Mouse (Mus musculus) adrenal gland, postnatal 14 days (tissue): ENCODE data around the gene Gtsf2. TPM values are rescaled to one million over a fixed set of nuclear protein-coding genes. Genes with fewer than 3 reads are reported as not detected.
"Not testable (repeated sequence)": the region's sequence is repeated elsewhere in the genome, so short reads cannot be mapped to it uniquely, and the experiment has no call there.

Experiments
- DNase-seq: peaks from one replicate; pipeline ENCODE4 v3.0.0; 2021; ENCODE audit warnings: mixed read lengths
- long read RNA-seq, 2 experiments: library from polyadenylated mRNA; stranded (forward); transcript quantifications; one replicate each; pipeline ENCODE4 v2.0.0; 2021
- total RNA-seq: library from RNA; stranded (reverse); gene quantifications from 2 replicates; pipeline ENCODE4 v1.2.3, GENCODE M21; 2021

The Gtsf2 gene
- total RNA-seq, result not detected in 2 replicates
- long read RNA-seq, experiment 1, result 0 reads
- long read RNA-seq, experiment 2, result 0 reads

DNA sequence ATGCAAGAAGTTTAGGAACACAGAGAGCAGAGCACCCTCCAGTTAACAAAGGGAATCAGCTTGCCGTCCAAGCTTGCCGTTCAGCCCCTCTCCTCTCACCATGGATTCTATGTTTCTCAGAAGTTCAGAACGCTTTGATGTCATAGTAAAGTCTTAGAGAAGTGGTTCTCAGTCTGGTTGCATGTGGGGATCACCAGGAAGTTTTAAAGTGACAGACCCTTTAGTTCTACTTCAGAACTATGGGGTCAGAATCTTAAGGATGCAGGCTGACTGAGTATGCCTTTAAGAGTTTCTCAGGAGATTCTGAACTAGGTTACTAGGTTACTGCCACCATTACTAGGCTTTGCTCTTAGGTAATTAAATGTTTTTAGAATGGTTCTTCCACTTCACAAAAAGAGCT is at the start of gene Gtsf2:
Gene Gtsf2, minus strand, starts transcription at position 101 of the 400 bp plus-strand sequence.
- DNase-seq, result no peak

DNA sequence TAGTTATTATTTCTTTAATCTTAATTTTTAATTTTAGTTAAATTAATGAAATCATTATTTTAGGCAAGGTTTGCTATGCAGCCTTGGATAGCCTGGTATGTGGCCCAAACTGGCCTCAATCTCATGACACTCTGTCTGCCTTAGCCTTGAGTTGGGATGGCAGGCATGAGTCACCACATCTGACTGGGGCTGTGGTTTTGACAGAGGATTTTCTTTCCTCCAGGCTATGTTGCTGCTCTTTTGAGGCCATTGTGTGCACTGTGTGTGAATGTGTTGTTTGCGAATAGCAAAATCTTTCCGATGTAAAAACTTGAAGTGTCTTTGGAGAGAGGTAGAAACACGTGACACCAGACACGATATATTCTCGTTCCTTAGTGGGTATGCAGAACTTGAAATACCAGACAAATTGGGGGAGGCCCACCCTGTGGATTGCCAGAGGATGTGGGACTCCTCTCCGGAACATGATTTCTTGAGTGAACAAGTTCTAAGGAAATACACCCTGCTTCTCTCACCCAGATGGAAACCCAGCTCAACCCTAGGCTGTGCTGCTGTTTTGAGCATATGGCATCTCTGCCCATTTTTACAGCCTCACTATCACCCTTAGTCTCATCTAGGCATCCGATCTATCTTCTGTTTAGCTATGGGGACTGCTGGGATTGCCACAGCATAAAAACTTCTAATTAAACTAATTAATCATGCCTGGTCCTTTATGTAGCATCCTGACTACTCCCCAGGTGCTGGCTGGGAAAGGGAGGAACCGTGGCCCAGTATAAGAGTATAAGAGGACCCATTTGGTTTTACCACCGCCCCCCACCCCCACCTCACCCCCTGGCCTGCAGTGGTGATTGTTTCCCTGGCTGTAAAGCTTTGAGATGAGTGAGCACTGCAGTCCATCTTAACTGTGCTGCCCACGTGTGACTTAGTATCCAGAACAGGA is 48.2 kb upstream of the Gtsf2 start:
- peak; percentile 70 for DNase-seq

DNA sequence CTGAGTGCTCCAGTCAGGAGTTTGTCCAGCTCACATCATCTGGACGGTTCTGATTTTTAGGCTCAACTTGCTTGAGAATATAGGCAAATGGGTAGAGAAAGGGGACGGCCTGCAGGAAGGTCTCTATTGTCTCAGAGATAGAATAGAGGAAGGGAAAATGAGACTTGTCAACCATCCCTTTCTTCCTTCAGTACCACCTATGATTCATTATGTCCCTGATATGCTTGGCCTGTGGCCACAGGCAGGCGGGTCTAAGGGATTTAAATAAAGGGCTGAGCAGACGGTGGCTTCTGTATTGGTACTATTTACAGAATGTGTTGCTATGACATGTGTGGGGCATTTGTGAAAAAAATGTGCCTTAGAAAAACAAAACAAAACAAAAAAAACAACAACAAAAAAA is 40.1 kb upstream of the Gtsf2 start:
- peak; percentile 24 for DNase-seq

DNA sequence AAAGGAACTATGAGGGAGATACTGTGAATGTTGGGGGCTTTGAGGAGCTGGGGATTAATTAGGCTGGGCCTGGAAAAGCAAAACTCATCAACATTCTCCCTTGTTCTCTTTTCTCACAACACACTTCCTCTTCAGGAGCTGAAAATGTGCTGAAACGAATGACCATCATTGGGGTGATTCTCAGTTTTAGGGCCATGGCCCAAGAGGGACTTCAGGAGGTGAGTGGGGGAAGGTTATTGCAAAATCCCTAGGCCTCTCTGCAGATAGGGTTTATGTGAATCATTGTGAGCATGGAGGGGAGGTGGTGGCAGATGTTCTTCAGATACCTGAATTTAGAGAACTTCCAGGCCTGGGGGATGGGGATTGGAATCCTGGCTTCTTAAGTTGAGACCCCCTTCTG is 38.4 kb upstream of the Gtsf2 start:
- DNase-seq, result no peak

DNA sequence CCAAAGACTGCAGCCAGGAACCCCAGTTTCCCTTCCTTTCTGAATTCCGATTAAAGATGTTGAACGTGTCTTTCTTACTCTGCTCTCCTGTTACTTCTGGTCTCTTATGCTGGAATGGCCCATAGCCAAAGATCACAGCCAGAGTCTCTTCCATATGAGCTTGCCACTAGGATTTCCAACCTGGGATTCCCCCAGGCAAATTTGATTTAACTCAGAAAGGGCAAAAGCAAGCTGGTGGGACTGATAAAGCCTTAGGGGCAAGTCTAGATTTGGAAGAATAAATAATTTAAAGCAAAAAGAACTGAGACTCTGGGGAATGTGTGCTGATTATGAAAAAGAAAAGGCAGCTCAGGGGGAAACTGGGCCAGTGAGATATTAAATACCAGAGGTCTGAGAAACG is 36.8 kb upstream of the Gtsf2 start:
- no peak for DNase-seq

DNA sequence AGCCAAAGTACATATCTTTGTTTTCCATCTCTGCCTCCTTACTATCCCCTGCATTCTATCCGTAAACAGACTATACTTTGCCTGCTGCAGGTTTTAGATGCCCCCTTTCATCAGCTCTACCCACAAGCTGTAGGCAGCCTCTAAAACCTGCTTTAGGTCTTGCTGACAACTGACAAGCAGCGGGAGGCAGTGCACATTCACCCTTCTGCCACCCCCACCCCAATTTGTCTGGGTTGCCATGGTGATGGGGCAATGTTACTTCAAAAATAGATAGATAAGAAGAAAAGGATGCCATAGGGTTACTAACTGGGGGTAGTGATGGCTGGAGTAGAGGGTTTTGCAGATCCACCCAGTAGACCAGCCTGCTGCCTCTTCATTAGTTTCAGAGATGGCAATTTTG is 36.2 kb upstream of the Gtsf2 start:
- no peak for DNase-seq

DNA sequence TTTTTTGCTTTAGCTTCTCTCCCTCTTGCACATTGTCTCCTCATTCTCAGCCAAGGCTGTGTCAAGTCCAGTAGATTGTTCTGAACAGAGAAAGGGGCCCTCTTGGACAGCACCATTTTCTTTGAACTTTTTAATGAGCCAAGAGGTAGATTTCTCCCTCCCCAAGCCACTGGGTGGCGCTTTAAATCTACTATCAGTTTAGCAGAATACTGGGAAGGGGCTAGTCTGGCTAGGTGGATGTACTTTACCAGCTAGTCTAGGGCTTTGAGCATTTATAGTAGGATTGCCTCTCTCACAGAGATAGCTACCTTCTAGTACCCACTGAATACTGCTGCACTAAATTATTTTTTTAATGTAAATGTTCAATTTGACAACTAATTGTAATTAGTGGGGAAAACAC is 34.2 kb upstream of the Gtsf2 start:
- DNase-seq, result peak; percentile 32

DNA sequence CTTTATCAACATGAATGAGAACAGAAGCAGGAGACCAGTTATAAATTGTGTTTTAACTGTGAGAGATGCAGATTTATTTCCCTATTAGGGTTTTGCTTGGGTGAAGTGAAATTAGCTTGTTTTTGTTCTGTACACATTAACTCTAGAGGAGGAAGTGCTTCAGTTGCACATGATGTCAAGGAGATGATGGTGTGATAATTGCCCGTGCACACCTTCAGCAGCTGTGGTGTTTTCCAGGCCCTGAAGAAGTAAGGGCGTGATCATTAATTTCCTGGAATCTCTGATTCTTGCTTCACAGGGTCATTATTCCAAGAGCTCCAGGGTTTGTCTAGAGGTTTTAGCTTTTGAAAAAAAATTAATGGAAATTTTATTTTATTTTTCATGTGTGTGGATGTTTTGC is 31.9 kb upstream of the Gtsf2 start:
- no peak for DNase-seq

DNA sequence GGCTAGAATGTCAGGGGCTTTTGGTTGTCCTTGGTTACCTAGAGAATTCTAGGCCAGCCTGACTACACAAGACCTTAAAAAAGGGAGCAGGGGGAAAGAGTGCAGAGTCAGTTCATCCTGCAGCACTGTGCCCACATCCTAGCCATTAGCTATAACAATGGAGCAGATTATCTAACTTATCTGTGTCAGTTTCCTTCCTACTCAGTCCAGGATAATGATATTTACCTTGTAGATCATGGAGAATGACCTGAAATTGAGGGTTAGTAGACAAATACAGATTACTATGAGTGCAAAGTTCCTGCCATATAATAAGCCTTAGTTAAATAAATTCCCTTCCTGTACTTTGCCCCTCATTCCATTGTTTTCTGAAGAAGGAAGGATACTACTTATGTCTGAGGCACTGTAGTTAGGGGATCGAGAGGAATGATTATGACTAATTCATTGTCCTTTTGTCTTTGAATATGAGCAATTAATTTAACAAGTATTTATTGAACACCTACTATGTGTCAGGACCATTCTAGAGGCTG is 30.9 kb upstream of the Gtsf2 start:
- no peak for DNase-seq

DNA sequence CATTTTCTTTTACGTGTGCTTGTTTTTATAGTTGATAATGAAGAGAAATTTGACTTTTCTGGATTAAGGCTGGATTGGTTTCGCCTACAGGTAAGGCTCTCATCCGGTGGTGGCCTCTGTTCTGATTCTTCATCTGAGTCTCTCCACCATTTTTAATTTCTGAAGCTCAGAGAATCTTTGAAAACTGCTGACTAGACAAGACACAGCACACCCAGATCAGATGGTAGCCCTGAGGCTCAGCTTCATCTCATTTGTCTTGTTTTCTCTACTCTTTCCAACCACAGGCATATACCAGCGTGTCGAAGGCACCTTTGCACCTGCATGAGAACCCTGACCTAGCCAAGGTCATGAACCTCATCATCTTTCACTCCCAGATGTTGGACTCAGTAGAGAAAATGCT is 25.5 kb upstream of the Gtsf2 start:
- DNase-seq, result no peak

DNA sequence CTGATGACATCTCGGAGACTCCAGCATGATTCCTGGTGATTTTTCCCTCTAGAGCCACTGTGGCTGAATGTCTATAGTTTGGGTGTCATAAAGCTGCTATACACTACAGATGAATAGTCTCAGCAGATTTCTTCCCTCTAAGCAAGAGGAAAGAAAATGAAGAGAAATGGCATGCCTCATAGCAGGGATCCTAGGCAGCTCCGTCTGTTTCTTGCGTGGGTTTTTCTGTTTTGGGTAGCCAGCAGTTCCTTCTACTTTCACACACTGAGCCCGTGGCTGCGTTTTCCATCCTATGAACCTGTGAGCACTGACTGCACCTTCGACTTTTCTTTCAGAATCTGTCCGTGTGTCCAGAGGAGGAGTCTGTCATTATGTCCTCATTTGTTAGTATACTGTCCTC is 24.9 kb upstream of the Gtsf2 start:
- DNase-seq, result no peak

DNA sequence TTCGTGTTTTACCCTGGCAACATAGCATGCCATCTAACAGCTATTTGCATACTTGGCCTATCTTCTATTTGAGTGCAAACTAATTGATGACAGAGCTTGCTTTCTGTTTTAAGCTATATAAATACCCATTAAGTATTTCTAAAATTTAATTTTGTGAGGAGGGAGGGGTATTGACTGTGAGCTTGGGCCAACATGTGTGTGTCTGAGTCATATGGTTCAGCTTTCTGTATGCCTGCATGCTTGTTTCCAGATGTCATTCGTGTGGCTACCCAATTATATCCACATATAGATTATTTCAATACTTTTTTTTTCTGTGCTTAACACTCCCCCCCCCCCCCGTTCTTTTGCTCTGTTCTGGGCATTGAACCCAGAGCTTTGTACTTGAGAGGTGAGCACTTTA is 24.0 kb upstream of the Gtsf2 start:
- no peak for DNase-seq

DNA sequence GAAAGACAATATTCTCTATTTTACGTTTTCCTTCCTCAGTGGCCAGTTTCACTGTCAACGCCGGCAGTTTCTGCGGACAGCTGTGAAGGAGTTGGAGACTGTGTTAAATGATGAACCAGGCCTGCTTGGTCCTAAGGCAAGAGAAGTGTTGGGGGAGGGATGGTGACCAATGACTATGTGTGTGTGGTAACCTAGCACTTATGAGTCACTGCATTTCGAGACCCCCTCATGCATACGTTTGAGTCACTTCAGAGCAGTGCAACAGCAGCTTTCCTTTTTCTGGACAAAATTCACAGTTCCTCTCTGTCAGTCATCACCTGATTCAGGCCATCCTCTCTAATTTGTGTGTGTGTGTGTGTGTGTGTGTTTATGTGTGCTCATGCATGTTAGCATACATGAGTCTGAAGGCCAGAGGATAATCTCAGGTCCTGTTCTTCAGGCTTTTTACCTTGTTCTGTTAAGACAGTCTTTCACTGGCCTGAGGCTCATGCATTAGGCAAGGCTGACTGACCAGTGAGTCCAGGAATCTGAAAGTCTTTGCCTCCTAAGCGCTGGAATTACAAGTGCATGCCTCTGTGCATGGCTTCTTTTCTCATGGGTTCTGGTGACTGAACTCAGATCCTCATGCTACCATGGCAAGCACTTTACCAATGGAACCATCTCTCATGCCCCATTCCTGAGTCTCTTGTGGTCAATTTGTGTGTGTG is 23.4 kb upstream of the Gtsf2 start:
- no peak for DNase-seq

DNA sequence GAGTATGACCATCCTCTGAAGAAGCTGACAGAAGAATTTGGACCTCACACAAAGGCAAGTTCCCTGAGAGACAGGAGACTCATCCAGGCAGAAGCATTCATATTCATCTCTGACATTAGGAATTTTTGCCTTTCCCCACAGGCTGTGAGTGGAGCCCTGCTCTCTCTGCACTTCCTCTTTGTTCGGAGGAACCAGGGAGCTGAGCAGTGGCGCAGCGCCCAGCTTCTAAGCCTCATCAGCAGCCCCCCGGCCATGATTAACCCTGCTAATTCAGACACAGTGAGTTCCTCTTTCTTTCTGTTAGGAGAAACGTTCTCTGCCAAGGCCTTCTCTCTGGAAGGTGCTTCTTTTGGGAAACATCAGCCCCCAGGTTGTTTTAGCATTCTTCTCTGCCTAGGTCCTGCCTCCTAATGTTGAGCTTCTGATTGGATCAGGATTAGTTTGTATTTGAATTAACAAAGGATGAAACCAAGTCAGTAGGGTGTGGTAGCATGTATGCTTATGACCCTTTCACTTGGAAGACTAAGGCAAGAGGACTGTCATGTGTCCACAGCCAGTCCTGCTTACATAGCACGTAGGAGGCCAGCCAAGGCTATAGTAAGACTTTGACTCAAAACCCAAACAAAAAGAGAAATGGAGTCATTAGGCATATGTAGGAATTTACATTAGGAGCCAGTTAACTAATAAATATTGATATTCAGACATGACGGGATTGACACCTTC is 14.4 kb upstream of the Gtsf2 start:
- DNase-seq, result peak; percentile 14

DNA sequence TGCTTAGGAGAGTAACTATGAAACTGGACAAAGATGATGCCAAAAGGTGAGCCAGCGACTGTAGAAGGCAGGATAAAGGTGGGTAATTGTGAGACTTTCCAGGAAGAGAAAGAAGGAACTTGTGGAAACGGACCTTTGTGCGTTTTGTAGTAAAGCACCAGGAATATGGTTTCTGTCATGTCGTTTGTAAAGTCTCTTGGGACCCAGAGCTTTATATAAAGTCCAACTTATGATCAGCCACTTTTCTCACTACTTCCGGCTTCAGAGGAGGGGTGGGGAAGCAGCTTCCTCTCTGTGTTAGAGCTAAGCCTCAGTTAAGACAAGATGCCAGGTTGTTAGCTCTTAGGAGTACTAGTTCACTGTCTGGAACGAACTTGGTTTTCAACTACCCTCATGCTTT is 6.2 kb upstream of the Gtsf2 start:
- no peak for DNase-seq

DNA sequence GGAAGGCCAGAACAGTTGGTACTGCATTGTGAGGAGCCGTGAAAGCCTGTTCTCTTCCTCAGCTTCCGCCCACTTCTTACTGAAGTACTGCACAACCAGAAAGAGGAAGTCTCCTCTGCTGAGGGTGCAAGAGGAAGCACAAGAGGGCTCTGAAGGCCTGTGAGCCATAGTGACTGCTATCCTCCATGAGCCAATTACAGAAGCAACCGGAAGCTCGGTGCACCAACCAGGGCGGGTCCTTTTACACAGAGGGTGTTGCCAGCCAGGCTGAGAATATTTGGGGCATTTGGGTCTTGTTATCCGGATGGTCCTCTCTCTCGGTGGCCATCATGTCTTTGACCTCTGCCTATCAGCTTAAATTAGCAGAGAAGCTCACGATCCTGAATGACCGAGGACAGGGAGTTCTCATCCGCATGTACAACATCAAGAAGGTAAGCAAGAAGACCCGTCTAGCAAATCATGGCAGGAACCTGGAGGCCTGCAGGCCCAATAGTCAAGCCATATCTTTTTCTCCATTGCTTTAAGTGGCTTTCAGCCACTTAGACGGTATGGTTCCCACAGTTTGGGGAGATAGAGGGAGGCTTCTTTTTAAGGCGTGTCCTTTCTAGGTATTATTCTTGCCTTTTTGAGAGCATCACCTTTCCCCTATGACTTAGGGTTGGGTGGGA is 5.4 kb upstream of the Gtsf2 start, which contains the start of gene Nckap1l:
Gene Nckap1l, plus strand, starts transcription at position 244 of the 668 bp plus-strand sequence.
- peak; percentile 33 for DNase-seq

DNA sequence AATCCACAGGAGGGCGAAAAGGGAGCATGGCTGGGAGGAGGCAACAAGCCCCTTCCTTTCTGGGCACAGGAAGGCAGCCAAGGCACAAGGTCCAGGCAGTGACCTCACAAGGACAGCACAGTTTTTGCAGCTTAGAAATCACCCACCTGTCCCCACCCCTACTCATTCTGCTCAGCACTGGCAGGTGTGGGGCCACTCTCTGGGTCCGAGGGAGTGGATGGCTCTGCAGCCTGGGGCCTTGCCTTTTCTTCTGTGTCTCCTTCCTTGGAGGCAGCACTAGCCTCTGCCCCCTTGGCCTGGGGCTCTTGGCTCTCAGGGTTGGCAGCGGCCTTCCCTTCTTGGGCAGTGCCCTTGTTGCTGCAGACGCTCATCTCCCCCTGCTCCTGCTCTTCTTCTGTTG is 2.3 kb downstream of the Gtsf2 start:
- DNase-seq, result not testable (repeated sequence)

DNA sequence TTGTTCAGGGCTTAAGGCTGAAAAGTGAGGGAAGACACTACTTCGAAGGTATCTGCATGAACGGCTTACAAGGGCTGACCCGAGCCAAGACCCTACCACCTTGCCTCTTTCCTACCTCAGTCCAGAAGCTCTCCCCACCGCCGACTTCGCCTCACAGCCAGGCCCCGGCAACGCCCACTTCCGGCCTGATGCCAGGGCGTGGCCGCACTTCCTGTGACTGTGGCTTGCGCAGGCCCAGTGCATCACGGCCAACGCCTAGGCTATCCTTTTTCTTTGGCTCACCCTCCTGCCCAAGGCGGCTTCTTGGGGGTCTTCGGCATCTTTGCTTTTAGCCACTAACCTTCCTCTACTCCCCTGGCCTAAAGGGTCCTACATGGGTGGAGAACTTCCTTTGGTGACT is 18.0 kb downstream of the Gtsf2 start, which contains the start of gene Gtsf1:
Gene Gtsf1, minus strand, starts transcription at position 230 of the 400 bp plus-strand sequence.
- DNase-seq, result no peak

DNA sequence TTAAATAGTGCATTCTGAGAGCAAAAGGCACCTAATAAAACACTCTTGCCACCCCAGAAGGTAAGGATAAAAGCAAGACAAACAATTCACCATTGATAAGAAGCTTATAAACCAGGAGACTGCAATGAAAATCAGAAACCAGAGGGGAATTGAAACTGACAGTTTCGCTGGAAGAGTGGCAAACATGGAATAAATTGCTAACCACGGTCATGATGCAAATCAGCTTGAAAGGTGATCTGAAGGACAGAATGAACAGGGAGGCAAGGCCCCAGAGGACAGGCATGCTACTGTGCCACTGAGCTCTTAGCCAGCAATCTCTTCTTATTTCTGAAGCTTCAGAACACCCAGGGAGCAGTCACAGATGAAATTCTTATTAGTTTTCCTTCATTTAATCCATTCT is 21.3 kb downstream of the Gtsf2 start:
- no peak for DNase-seq

DNA sequence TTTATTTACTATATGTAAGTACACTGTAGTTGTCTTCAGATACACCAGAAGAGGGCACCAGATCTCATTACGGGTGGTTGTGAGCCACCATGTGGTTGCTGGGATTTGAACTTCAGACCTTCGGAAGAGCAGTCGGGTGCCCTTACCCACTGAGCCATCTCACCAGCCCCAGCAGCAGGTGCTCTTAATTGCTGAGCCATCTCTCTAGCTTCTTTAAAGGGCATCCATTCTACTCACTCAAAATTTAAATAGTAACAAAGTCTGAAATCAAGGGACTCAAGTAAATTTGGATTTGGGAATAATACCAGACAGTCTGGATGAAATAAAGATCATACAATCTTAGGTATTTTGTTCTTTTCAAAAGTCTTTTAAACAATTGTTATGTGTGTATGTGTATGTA is 42.7 kb downstream of the Gtsf2 start:
- not testable (repeated sequence) for DNase-seq

DNA sequence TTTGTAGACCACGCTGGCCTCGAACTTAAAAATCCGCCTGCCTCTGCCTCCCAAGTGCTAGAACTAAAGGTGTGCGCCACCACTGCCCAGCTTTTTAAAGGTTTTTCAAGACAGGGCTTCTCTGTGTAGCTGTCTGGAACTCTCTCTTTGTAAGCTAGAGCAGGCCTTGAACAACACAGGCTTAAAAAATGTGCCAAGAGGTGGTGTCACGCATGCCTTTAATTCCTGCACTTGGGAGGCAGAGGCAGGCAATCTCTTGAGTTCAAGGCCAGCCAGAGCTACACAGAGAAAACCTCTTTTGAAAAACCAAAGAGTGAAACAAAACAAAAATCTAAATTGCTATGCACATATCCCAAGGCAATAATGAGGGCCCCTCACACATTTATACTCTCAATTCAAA is 46.9 kb downstream of the Gtsf2 start:
- no peak for DNase-seq

DNA sequence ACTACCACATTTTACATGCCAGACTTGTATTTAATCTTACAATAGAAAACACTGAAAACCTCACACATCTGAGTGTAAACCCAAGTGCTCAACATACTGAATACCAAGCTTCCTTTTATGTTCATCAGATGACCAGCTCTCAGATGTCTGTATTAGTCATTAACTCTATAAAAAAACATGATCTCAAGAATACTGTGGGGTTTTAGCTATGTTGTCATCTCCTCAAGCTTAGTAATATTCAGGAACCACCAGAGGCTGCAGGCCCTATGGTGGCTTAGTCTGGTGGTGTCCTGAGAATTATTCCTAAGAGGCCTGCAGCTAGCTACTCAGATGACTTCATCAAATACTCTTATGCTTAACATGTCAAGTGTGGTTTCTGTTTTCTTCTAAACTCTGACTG is 54.7 kb downstream of the Gtsf2 start:
- DNase-seq, result no peak
